Mouse (Mus musculus): ENCODE measurements around the gene Kcnq1.
A peak's percentile ranks its signal among the peaks of the same experiment; 100 is the strongest.

Kcnq1 gene

DNA sequence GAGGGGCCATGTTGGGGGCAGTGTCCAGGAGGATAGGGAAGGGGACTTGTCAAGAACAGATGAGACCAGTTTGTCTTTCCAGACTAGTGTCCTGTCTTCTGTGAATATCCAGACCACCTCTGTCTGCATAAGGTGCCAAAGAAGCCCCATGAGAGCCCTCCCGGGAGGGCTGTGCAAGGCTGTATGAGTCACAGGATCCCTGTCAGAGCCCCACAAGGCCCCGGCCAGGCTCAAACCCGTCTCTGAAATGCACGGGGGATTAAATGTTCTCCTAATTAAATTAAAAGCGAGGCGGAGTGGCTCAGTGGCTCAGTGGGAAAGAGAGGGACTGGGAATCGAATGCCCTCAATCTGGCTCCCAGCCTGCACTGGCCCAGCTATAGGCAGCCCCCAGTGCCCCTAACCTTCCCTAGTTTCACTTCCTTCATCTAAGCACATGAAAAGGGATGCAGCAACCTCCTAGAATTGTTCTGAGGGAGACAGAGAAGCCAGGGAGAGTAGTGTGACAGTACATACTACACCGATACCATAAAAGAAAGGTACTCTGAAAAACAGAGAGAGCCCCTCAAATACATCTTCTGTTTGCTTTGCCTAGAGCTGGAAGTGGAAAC is 159.8 kb downstream of the Kcnq1 start:
- DNase-seq (ENCODE audit: low read depth, low spot score) = no peak

DNA sequence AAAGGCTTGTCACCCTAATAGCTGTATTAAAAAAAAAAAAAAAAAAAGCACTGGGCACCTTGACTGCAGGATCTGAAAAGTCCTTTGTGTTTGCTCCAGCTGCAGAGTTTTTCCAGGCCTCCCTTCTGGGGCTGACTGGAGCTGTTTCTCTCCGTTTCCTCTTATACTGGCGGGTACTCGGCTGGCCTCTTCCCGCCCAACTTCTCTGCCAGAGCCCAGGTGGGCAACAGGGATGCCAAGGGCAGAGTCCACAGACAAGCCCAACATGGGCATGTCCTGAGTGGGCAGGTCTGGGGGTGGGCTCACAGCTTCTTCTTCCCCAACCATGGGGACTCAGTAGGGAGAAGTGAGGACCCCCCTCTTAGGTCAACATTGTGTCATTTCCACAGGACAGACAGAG is 167.6 kb downstream of the Kcnq1 start:
- no peak for DNase-seq (ENCODE audit: low read depth, low spot score)

DNA sequence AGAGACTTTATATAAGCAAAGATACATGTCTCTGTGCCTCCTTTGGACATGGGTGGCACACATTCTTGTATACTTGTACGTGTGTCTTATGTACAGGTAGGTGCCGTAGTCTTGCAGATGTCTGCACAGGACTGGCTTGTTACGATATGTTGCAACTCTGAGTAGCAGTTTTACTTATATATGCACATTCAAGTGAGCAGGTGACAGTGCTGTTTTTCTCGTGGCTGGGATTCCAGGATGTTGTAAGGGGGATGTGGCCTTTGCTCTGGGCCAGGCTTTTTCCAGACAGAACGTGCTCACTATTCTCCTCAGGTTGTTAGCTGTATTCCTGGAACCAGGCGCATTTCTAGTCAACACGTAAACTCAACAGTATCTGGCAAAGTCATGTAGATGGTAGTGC is 168.9 kb downstream of the Kcnq1 start:
- no peak for DNase-seq (ENCODE audit: low read depth, low spot score)

DNA sequence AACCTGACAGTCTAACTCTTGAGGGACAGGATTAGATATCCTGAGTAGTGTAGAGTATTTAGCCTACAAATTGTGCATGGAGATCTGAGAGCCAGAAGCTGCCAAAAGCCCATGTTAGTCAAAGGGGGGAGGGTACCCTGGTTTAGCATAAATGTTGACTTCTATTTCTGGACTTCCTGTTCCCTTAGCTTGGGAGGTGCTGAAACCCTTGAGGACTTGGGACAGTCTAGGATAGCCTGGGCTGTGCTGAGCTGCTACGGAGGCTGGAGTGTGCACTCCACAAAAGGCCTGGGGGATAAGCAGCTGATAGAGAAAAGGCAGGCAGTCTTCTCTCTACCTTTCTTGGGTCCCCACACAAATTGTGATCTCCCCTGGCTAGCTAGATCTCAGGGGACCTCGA is 177.5 kb downstream of the Kcnq1 start:
- DNase-seq (ENCODE audit: low read depth, low spot score) = no peak

DNA sequence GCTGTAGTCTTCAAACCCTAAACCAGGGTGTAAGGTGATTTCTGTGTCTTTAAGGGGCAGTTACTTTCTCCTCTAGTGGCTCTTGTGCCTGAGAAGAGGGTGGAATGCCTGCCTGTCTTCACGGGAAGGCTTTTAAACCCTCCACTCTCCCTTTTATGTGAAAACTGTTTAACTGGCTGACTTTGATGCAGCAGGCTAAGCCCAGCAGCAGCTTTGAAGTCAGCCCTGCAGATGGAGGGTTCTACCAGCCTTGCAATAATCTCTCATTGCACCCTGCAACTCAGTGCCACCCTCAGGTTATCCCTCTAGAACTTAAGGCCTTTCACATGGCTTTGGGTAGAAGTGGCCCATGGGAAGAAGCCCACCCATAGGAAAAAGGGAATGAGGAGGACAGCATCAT is 178.7 kb downstream of the Kcnq1 start:
- DNase-seq (ENCODE audit: low read depth, low spot score) = no peak

DNA sequence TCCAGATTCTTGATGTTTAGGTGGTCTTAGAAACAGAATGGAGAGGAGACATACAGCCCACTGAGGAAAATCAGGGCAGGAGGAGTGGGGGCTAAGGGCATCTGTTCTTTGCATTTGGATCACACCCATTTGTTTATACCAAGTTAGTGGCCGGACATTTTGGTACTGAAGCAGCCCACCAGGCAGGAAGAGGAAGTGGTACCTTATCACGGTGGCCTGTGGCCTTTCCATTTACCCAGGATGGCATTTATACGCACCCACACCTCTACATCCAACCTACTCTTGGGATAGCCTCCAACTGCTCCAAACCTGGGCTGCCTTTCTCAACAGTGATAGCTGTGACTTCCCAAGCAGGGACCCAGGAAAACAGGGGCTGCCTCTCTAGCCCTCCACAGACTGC is 179.3 kb downstream of the Kcnq1 start:
- no peak for DNase-seq (ENCODE audit: low read depth, low spot score)

DNA sequence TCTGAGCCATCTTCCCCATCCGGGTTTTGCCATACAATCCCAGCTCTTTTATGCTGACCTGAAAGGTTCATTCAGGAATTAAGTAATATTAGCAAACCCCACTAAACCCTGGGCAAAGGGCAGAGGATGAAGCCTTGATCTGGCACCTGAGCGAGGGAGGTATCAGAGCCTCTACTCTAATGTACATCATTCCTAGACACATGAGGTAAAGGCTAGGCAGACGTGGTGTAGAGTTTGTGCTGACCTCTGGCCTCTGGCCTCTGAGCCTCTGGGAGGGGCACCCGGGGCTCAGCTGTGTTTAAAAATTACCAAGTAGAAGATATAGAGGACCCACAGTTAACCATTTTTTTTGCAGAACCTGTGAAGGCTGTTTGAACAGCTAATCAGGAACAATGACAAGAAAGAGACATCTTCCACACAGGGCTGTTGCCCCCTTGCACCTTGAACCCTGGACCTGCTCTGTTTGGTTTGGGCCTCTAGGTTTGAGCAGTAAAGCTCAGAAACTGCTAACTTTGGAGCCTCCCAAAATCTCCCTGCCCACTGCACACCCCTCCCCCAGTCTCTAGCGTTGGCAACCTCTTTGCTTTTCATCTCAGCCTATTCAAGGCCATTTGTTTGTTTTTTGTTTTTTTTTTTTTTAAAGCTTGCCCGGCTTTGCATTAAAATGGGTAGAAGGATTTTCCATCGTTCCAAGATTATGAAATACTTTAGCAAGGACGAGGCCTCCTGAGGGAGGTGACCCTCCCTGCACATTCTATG is 180.5 kb downstream of the Kcnq1 start:
- no peak for DNase-seq (ENCODE audit: low read depth, low spot score)

DNA sequence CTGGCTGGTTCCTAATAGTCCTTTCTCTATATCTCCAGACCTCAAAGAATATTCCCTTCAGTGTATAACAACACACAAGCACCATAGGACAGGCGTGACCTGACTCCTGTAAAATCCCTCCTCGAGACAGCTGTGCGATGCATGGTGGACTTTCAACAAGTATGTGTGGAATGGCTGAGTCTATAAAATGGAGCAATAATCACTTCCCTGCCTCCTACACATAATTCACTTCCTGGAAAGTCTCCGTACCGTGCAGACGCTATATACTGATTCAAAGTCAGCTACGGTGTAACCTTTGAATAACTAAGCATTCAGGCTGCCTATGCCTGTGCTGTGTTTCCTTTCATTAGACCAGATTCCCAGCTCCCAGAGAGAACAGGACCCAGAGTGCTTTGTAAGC is 182.0 kb downstream of the Kcnq1 start:
- no peak for DNase-seq (ENCODE audit: low read depth, low spot score)

DNA sequence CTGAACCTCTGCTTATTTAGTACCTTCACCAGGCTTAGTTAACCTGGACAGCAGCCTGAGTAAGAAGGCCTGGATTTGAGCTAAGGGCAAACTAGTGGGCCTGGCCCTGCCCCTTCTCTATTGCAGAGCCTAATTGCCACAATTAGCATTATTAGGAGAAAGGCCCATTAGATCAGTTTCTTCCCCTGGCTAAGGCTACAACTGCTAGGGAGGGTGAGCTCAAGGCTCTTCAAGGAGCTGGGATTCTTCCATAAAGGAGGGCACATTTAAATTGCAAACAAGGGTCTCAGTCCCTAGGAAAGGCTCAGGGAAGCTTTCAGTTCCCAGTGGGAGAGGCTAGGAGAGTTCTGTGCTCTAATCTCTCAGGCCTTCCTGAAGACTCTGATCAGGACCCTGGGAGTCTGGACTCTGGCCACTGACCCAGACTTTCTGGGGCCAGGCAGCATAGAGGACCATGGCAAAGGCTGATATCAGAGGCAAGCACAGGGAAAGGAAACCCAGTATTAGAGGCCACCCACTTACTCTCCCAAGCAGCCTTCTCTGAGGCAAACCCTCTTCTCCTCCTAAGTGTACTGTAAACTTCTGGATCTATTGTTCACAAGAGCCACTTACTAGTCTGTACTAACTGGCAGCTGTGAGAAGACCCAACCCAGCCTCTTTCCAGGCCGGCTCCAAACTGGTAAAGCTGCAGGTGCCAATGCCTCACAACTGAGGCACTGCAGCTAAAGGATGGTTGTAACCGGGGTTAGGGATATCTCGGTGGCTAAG is 183.1 kb downstream of the Kcnq1 start:
- DNase-seq (ENCODE audit: low read depth, low spot score) = no peak

DNA sequence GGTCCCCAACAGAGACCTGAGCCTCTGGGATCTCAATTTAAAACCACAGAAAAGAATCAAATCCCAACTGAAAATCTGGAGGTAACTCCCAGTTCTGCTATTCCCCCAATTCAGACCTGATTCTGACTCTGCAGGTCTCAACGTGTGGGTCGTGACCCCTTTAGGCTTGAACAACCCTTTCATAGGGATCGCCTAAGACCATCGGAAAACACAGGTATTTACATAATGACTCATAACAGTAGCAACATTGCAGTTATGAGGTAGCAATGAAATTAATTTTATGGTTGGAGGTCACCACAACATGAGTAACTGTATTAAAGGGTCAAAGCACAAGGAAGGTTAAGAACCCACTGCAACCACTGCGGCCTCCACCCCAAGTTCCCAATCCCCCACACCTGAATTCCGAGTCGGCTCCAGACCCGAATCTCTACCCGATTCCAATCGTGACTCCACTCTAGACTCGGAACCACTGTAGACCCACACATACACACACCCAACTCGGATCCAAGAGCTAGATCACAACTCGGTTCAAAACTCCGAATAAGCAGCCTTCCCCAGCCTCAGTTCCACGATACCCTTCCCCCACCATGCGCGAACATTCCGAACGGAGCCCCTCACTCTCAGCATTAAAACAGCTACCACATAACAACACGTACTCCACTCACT is 188.7 kb downstream of the Kcnq1 start:
- DNase-seq (ENCODE audit: low read depth, low spot score) = no peak

DNA sequence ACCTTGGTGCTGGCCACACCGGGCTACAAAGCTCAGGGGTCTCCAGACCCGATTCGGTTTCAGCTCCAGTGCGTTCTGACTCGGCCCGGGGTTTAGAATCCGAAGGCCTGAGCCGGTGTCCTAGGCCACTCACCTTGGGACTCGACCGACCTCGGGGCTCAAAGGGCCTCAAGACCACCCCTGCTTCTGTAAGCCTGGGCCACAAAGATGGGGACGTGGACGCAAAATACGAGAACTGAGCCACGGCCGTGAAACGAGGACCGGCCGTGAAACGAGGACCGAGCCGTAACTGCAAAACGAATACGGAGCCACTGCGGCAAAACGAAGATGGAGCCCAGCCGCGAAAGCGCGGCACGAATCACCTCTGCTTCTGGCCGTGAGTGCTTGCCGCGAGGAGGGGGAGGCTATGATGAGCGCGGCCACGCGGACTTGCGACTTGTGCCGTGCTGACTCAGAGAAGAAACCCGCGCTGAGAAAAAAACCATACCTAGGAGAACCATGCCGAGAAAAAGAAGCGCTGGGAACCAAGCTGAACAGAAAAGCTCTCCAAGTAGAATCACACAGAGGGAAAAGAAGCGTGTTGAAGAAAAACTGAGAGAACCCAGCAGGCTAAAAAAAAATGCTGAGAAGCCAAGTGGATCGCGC is 189.3 kb downstream of the Kcnq1 start:
- DNase-seq (ENCODE audit: low read depth, low spot score) = no peak

DNA sequence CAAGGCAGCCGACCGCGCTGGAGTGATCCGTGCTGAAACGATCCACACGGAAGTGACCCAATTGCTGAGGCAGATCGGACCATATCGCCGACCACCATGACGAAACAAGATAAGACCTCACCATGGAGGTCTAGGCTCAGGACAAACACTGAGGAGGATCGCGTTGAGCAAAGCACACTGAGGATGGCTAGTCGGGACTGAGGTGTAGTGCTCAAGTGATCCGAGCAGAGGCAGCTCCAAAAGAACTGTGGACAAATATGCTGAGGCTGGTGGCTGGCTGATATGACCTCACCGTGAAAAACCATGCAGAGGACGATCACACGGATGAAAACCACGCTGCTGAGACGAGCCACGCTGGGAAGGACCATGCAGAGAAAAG is 189.8 kb downstream of the Kcnq1 start:
- DNase-seq (ENCODE audit: low read depth, low spot score) = no peak

DNA sequence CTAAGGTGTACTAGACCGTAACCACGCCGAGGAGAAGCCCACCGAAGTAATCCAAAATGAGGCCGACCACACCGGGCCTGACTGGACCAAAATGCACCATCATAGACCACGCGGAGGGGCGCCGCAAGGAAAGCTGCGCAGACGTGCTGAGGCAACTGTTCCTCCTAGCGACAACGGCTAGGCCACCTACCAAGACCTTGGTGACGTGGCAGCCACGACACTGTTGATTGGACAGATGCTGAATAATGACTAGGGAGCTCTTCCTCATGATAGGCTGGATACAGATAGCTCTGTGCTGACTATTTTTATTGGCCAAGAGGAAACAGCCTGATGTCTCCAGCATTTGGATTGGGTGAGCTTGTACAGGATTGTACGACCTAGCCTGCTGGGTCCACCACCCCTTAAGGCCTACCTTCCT is 190.2 kb downstream of the Kcnq1 start:
- peak; percentile 91 for DNase-seq (ENCODE audit: low read depth, low spot score)

DNA sequence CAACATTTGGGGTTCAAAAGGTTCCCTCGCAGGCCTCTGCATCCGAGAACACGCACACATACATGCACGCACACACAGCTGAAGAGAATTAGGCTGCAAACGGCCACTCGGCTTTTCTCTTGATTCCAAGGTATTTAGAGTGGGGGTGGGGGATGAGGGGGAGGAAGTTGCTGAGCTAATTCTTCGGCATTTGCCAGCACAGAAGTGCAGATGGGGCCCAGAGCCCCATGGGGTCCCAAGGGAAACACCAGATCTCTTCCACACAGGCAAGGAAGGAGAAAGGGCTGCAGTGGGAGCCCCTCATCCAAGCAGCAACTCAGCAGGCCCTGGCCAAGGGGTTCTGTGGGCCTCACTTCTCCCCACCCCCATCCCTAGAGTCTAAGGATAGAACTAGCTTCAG is 193.9 kb downstream of the Kcnq1 start:
- no peak for DNase-seq (ENCODE audit: low read depth, low spot score)

DNA sequence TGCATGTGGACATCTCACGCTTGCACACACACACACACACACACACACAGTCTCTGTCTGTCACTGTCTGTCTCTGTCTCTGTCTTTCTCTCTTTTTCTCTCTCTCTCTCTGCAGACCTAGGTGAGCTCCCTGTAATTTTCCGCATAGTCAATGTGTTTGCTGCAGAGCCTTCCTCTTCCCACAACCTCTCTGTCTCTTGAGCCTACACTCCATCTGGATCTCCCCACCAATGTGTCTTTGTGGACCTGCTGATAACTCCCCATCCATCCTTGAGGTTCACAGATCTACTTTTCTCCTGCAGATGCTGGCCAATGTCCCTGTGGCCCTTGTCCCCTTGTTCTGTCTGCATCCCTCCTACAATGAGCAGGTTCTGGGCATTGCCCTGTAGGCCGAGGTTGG is 194.5 kb downstream of the Kcnq1 start:
- DNase-seq (ENCODE audit: low read depth, low spot score) = no peak

DNA sequence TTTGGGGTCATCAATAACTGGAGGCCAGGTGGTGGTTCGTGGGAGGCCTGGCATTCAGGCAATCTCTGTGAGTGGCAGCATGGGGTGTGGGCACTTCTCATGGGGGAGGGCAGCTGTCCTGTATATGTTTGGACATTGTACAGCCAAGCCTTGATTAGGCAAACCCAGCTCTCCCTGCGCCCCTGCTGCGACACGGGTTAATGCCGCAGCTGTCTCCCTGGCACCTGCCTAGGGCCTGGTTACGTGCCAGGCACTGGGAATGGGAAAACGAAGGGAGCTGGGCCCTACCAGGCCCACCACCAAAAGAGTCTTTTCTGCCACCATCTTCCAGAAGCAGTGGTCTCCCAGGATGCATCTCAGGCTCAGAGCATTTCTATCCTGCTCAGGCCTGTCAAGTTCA is 196.0 kb downstream of the Kcnq1 start:
- DNase-seq (ENCODE audit: low read depth, low spot score) = no peak

DNA sequence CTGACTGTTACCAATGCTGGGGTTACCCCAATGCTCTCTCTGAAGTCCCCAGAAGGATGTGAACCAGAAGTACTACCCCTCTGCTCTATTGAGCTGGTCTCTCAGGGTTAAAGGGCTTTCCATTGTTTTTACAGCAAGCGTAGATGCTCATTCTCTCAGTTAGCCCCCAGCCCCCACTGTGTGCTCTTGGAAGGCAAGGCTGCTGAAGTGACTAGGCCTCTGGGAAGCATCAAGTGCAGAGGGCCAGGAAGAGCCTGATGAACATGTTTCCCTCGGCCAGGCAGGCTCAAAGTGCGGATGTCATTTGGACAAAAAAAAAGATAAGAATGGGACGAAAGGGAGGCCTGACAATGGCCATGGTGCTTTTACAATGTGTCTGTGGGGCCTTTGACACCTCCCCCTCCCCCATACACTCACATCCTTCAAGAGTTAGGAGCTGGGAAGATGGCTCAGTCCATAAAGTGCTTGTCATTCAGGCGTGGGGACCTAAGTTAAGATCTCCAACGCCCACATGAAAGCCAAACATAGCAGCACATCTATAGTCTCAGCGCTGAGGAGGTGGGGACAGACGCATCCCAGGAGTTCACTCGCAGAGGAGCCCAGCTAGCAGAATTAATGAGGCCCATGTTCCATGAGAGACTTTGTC is 196.6 kb downstream of the Kcnq1 start:
- DNase-seq (ENCODE audit: low read depth, low spot score) = no peak

DNA sequence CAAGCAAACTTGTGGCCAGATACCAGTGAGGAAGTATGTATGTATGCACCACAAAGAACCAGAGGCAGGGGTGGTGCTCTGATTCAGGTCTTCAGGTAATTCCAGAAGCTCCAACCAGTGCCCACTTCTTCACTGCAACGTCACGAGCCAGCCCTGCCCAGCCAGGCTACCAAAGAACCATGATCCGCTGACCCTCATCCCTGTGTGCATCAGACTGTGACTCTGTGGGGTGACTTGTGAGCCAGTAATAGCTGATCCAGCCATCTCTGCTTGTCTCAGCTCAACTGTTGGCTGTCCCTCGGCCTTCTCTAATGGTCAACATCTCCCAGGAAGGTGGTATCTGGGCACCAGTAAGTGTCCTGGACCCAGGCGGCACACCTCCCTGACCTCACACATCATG is 197.4 kb downstream of the Kcnq1 start:
- no peak for DNase-seq (ENCODE audit: low read depth, low spot score)

DNA sequence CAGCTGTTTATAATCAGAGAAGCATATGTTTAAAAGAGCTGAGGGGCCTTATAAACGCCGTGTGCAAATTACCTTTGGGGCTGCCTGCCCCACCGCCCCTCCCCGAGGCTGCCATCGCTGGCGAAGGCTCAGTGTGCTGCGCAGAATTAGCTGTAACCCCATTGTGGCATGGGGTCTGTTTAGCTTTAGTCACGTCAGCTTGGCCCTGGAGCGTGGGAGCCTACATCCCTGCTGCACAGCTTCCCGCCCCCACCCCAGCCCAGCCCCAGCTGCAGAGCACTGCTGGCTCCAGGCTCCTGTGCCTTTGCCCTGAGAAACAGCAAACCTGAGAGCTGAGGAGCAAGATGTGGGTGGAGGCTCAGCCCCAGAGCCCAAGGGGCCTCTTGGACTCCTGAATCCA is 199.6 kb downstream of the Kcnq1 start:
- no peak for DNase-seq (ENCODE audit: low read depth, low spot score)

DNA sequence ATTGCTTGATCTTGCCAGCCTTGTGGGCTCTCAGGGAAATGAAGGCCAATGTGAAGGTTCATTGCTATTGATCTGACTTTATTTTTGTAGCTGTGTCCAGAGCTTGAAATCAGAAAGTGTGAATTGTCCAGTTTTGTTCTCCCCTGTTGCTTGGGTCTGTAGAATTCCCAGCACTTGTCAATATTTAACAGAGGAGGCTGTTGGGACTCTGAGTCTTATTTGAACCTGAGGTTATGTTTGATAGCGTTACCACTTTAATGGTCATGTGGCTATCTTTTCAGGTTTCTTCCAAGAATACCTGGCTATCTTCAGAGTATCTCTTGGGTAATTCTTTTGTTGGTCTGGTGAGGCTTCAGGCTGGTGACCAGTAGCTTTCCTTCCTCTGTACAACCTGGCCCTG is 201.8 kb downstream of the Kcnq1 start:
- no peak for DNase-seq (ENCODE audit: low read depth, low spot score)

DNA sequence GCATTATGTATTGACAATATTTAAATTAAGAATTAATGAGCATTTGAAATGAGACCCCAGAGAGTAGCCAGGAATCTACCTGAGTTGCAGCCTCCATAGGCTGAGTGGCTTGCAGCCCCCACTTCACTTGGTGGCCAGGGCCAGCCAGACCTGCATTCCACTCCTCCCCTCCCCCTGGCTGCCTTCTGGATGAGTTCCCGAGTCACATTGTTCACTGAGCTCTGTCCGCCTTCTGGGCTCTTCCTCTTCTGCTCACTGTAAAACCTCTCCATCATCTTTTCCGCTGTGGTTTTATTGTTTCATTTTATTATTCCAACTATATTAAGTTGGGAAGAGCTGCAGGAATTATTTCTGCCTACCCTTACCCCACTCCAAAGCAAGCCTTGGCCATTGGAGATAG is 204.1 kb downstream of the Kcnq1 start:
- no peak for DNase-seq (ENCODE audit: low read depth, low spot score)

All from retina, adult 2 months (tissue).